Mouse (Mus musculus) heart, adult 2 months (tissue): ENCODE data around the gene Pdcd5.

Source experiments
- CTCF ChIP-seq: fragments of 200-600 bp; IDR thresholded peaks from 2 replicates; pipeline ENCODE4 v1.8.1; 2022; ENCODE audit warnings: antibody characterized with exemption, mild to moderate bottlenecking, moderate library complexity
- EP300 ChIP-seq: fragments of 200-500 bp; IDR thresholded peaks from 2 replicates; pipeline ENCODE4 v1.6.1; 2011; ENCODE audit warnings: low read depth, low read length, control low read depth; ENCODE audit not compliant: insufficient read depth
- POLR2A ChIP-seq: fragments of 200-500 bp; IDR thresholded peaks from 2 replicates; pipeline ENCODE4 v1.6.1; 2011; ENCODE audit warnings: mild to moderate bottlenecking, low read depth, low read length, control low read depth; ENCODE audit not compliant: insufficient read depth

GRCm38 (mm10) chr7:35606816-35607215, 40.5 kb downstream of the Pdcd5 start:
- TF ChIP-seq POLR2A = no peak
- no peak for TF ChIP-seq CTCF
- no peak for TF ChIP-seq EP300
